Mouse (Mus musculus): Measurements from ENCODE around the gene Kif18a. TPM values are rescaled to one million over a fixed set of nuclear protein-coding genes. Genes with fewer than 3 reads are reported as not detected.

The Kif18a gene
- polyA plus RNA-seq, 1 experiment from 2014 or later: 21.1 TPM

DNA sequence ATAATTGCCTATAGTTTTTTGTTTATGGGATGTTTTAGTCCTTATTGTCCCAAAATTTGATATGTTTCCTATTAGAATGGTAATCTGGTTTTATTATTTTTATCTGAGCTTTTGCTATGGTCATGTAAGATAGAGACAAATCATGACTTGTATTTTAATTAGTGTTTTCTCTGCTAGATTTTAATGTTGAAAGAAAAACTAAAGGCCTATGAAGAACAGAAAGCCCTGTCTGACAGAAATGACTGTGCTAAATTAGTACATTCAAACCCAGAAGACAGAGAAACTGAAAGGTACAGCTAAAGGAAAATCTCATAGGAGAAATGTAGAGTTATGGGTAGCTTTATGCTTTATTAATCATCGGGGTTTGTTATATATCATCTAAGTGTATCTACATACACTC is 17.6 kb downstream of the Kif18a start:
- Histone ChIP-seq H3K36me3 (peaks cover 33% of the 10 kb centered on the region), H3K27ac (no peak overlapping the region), H3K4me2 (no peak overlapping the region), H3K9me3 (replicated peaks) (no peaks in the 10 kb centered on the region), H3K4me3 (replicated peaks) (no peak overlapping the region), H3K27me3 (no peaks in the 10 kb centered on the region), H3K4me1 (no peaks in the 10 kb centered on the region), H3K9ac (no peak overlapping the region)
- WGBS: 97% methylated on average over 1 of the region's 1 CpGs
- no peak for ATAC-seq (replicated peaks; ENCODE audit: low FRiP score)

DNA sequence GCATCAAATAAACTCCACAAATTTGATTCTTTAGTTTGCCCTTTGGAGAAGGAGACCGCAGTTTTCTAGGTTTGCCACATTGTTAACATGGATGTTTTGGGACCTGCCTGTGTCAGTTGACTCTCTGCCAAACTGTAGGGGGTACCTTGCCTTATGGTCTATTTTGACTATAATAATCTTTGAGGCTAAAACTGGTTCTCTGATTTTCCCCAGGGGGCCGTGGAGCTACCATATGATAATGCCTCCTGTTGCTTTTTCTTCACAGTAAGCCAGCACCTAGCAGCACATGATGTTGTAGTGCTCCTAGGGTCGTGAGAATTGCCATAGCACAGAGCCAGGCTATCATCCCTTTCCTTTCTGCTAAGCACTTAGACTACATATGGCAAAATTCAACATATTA is 21.7 kb downstream of the Kif18a start:
- H3K9ac ChIP-seq: no peak overlapping the region
- H3K27me3 ChIP-seq: no peaks in the 10 kb centered on the region
- H3K4me1 ChIP-seq: no peaks in the 10 kb centered on the region
- no peaks in the 10 kb centered on the region for H3K9me3 ChIP-seq (replicated peaks)
- 90% methylated on average over 3 of the region's 3 CpGs for WGBS
- H3K4me3 ChIP-seq (replicated peaks): no peak overlapping the region
- H3K4me2 ChIP-seq: no peak overlapping the region
- no peak overlapping the region for H3K27ac ChIP-seq
- no peak for ATAC-seq (replicated peaks; ENCODE audit: low FRiP score)
- H3K36me3 ChIP-seq: peaks cover 39% of the 10 kb centered on the region

DNA sequence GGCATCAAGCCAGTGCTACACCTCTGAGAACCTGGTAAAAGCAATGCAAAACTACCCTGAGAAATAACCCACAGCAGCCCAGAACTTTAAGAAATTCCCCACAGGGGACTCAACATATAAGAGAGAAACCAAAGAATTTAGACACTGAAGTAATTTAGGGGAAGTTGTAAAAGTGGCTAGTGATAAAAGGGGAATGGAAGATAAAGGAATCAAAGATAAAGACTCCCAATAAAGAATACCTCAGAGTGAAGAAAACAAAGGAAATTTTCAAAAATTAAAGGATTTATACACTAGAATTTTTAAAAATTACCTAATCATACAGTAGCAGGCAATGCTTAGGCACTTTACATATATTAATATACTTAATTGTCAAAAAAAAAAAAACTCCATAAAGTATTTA is 23.1 kb downstream of the Kif18a start:
- H3K4me3 ChIP-seq (replicated peaks): no peak overlapping the region
- H3K27ac ChIP-seq: no peak overlapping the region
- no peak overlapping the region for H3K4me2 ChIP-seq
- H3K4me1 ChIP-seq: no peaks in the 10 kb centered on the region
- no peaks in the 10 kb centered on the region for H3K9me3 ChIP-seq (replicated peaks)
- H3K36me3 ChIP-seq: peaks cover 41% of the 10 kb centered on the region
- no peak for ATAC-seq (replicated peaks; ENCODE audit: low FRiP score)
- no peak overlapping the region for H3K9ac ChIP-seq
- no peaks in the 10 kb centered on the region for H3K27me3 ChIP-seq

DNA sequence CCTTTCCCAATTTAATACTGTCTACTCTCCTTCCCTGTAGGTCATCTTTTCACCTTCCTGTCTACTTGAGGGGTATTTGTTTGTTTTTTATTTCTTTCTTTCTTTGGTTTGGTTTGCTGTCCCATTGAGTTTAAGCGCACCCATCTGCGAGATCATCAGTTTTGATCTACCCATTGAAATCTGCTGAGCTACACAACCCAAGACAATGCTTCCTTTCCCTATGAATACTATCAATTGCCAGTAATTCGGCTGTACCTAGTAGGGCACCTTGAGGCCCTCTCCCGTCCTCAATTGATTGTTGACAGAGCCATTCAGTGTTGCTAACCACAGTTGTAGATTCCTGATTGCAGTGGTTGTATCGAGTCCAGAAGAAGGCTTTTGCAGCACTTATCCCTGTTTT is 30.8 kb downstream of the Kif18a start:
- Histone ChIP-seq H3K36me3 (peaks cover 50% of the 10 kb centered on the region), H3K4me2 (no peak overlapping the region), H3K9me3 (replicated peaks) (no peaks in the 10 kb centered on the region), H3K27me3 (no peaks in the 10 kb centered on the region), H3K9ac (no peak overlapping the region), H3K4me1 (no peaks in the 10 kb centered on the region), H3K4me3 (replicated peaks) (no peak overlapping the region), H3K27ac (no peak overlapping the region)
- no peak for ATAC-seq (replicated peaks; ENCODE audit: low FRiP score)
- WGBS: 95% methylated on average over 5 of the region's 5 CpGs

DNA sequence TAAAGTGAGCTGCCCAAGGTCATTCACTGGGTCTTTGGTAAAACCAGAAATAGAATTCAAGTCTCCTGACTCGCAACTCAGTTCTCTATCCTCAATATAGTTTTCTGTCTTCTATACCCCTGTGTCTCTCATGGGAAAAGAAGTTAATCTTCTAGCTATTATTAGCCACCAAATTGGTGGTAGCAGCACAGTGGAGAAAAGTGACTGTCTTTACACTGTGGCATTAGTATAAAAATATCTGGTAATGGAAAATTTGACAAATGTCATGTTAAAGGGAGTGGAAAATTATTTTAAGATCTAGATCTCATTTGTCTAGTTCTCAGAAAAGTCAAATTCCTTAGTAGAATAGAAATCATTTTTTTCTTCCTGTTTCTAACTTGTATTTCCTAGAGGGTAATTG is 51.3 kb downstream of the Kif18a start:
- peaks cover 19% of the 10 kb centered on the region for H3K36me3 ChIP-seq
- H3K9ac ChIP-seq: no peak overlapping the region
- H3K4me1 ChIP-seq: no peaks in the 10 kb centered on the region
- ATAC-seq (replicated peaks; ENCODE audit: low FRiP score): no peak
- H3K4me2 ChIP-seq: no peak overlapping the region
- no peaks in the 10 kb centered on the region for H3K27me3 ChIP-seq
- no peak overlapping the region for H3K4me3 ChIP-seq (replicated peaks)
- no peak overlapping the region for H3K27ac ChIP-seq
- WGBS: 96% methylated on average over 1 of the region's 1 CpGs
- no peaks in the 10 kb centered on the region for H3K9me3 ChIP-seq (replicated peaks)

DNA sequence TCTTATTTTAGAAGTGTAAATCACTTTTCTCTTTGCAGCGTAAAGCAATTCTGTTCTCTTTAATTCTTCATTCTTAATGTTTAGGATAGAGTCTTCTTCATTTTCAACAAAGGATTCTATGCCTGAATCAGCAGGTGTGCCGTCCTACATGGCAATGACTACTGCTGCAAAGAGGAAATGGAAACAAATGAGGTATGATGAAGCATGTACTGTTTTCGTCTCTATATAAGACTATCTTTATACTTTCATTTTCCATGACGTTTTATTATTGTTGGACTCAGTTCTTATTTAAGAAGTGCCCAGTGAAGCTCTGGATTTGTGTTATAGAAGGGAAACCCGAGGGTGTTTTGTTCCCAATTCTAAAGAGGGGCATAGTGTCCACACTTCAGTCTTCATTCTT is 53.7 kb downstream of the Kif18a start:
- Histone ChIP-seq H3K9me3 (replicated peaks) (no peaks in the 10 kb centered on the region), H3K4me1 (no peaks in the 10 kb centered on the region), H3K4me3 (replicated peaks) (no peak overlapping the region), H3K27ac (no peak overlapping the region), H3K9ac (no peak overlapping the region), H3K4me2 (no peak overlapping the region), H3K36me3 (peaks cover 24% of the 10 kb centered on the region), H3K27me3 (no peaks in the 10 kb centered on the region)
- WGBS: 95% methylated on average over 5 of the region's 5 CpGs
- no peak for ATAC-seq (replicated peaks; ENCODE audit: low FRiP score)

DNA sequence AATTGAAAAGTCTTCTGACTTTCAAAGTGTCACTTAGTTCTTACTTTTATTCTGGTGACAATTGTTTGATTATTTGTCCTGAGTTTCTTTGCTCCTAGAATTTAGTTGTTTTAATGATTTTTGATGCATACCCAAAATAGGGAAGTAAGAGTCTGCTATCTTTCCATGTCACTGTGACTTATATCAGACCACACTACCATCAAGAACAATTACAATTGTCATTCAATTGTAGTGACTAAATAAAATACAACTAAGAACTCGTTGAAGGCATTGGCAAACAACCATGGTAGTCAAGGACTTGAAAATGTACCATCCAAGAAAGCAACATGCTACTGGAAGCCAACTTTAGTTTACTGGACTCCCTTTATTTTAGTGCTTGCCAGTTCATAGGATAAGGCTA is 55.2 kb downstream of the Kif18a start:
- ATAC-seq (replicated peaks; ENCODE audit: low FRiP score): no peak
- no peaks in the 10 kb centered on the region for H3K27me3 ChIP-seq
- H3K36me3 ChIP-seq: peaks cover 24% of the 10 kb centered on the region
- H3K9me3 ChIP-seq (replicated peaks): no peaks in the 10 kb centered on the region
- no peak overlapping the region for H3K9ac ChIP-seq
- H3K27ac ChIP-seq: no peak overlapping the region
- no peak overlapping the region for H3K4me2 ChIP-seq
- no peaks in the 10 kb centered on the region for H3K4me1 ChIP-seq
- WGBS: 83% methylated on average over 1 of the region's 1 CpGs
- no peak overlapping the region for H3K4me3 ChIP-seq (replicated peaks)

DNA sequence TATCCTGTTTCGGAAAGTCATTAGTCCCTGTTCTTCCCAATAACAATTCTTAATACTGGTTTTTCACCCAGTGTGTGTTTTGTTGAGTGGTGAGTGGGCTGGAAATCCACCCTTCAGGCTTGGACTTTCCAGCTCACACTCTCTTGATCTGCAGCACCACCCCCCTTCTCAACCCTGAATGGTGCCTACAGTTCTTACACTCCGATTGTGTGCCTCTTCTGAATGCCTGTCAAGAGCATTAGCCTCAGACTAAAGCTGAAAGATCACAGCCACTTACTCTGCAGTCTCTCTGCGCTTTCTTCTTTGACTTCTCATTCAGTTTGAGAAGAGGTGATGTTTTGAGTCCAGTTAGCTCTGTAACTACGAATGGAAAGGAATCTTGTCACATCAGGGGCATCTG is 64.8 kb downstream of the Kif18a start:
- Histone ChIP-seq H3K4me1 (no peaks in the 10 kb centered on the region), H3K9me3 (replicated peaks) (no peaks in the 10 kb centered on the region), H3K9ac (no peak overlapping the region), H3K36me3 (peaks cover 8% of the 10 kb centered on the region; the same call in 1 of the 2 replicates), H3K27ac (no peak overlapping the region), H3K4me3 (replicated peaks) (no peak overlapping the region), H3K4me2 (no peak overlapping the region), H3K27me3 (no peaks in the 10 kb centered on the region)
- ATAC-seq (replicated peaks; ENCODE audit: low FRiP score): no peak
- 91% methylated on average over 4 of the region's 4 CpGs for WGBS

DNA sequence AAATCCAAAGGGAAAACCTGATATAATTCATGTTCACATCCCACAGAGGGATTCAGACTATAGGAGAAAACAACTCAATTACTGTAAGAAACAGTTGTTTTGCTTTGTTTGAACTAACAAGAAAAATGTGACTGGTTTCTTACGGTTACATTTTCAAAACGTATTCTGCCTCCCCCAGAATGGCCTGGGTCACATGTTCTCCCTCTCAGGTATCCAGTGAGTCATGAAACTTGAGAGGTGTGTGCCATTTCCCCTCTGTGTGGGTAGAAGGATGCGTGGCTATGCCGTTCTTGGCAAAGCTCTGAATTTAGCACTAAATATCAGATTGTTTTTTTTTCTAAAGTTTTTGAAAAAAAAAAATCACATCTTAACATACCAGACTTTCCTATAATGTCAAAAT is 68.2 kb downstream of the Kif18a start:
- no peaks in the 10 kb centered on the region for H3K27me3 ChIP-seq
- no peak overlapping the region for H3K4me2 ChIP-seq
- no peak for ATAC-seq (replicated peaks; ENCODE audit: low FRiP score)
- H3K27ac ChIP-seq: no peak overlapping the region
- no peaks in the 10 kb centered on the region for H3K9me3 ChIP-seq (replicated peaks)
- H3K4me1 ChIP-seq: no peaks in the 10 kb centered on the region
- H3K9ac ChIP-seq: no peak overlapping the region
- WGBS: 30% methylated on average over 4 of the region's 4 CpGs
- H3K4me3 ChIP-seq (replicated peaks): no peak overlapping the region
- H3K36me3 ChIP-seq: no peaks in the 10 kb centered on the region

DNA sequence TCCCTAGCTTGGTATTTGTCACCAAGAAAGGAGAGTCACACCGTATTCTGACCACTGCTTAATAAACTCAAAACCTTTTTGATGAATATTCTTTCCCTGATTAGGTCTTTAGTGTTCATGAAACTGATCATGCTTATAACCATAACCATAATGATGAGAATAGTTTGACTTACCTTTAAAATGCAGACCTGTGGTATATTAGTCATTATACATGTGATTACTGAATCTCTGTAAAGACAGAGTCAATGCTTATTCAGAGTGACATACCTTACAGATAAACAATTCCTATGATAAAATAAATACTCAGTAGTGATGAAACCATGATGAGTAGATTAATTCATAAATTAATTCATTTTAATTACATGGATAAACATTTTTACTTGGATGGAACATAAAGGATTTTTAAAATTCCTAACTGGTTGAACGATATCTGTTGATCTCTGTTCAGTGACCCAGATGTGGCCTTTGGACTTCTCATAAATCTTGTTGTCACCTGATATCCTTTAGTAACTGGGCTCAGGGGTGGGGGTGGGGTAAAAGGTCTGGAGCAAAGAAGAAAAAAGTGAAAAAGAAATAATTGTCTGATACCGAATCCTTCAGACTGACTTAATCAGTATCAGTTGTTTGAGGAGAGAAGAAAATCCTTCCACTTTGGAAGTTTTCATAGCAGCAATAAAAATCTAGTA is 78.1 kb downstream of the Kif18a start:
- Histone ChIP-seq H3K4me2 (no peak overlapping the region), H3K9ac (no peak overlapping the region), H3K4me3 (replicated peaks) (no peak overlapping the region), H3K36me3 (no peaks in the 10 kb centered on the region), H3K27ac (no peak overlapping the region), H3K27me3 (no peaks in the 10 kb centered on the region), H3K4me1 (no peaks in the 10 kb centered on the region), H3K9me3 (replicated peaks) (no peaks in the 10 kb centered on the region)
- no peak for ATAC-seq (replicated peaks; ENCODE audit: low FRiP score)
- WGBS: 21% methylated on average over 3 of the region's 3 CpGs

DNA sequence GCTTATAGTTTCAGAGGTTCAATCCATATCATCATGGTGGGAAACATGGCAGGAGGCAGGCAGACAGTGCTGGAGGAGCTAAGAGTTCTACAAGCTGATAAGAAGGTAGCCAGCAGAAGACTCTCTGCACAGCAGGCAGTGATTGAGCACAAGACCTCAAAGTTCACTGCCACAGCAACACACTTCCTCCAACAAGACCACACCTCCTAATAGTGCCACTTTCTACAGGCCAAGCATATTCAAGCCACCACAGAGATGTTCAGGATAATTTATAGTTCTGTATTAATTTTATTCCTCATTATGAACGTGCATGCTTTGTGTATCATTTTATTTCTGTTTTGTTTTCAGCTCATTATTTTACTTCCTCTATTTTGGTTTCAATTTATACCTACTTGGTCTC is 85.4 kb downstream of the Kif18a start:
- Histone ChIP-seq H3K27me3 (no peaks in the 10 kb centered on the region), H3K9me3 (replicated peaks) (no peaks in the 10 kb centered on the region), H3K4me1 (no peaks in the 10 kb centered on the region), H3K9ac (no peak overlapping the region), H3K4me3 (replicated peaks) (no peak overlapping the region), H3K27ac (no peak overlapping the region), H3K4me2 (no peak overlapping the region), H3K36me3 (no peaks in the 10 kb centered on the region)
- ATAC-seq (replicated peaks; ENCODE audit: low FRiP score): no peak
- 73% methylated on average over 1 of the region's 1 CpGs for WGBS

DNA sequence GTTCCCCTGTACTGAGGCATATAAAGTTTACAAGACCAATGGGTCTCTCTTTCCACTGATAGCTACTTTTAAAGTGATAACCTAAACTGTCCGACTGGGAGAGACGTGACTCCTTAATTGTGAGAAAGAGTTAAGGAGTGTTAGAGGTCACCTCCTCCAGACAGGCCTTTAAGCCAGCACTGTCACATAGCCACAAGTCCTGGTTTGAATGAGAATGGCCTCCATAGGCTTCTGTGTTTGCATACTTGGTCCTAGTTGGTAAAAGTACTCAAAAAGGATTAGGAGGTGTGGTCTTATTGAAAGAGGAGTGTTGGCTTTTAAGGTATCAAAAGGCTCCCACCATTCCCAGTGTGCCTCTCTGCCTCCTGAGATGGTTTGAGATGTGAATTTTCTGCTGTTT is 94.3 kb downstream of the Kif18a start:
- 30% methylated on average over 2 of the region's 2 CpGs for WGBS
- H3K4me2 ChIP-seq: no peak overlapping the region
- no peaks in the 10 kb centered on the region for H3K27me3 ChIP-seq
- ATAC-seq (replicated peaks; ENCODE audit: low FRiP score): no peak
- no peaks in the 10 kb centered on the region for H3K36me3 ChIP-seq
- H3K9me3 ChIP-seq (replicated peaks): no peaks in the 10 kb centered on the region
- H3K4me3 ChIP-seq (replicated peaks): no peak overlapping the region
- H3K27ac ChIP-seq: no peak overlapping the region
- no peaks in the 10 kb centered on the region for H3K4me1 ChIP-seq
- no peak overlapping the region for H3K9ac ChIP-seq

DNA sequence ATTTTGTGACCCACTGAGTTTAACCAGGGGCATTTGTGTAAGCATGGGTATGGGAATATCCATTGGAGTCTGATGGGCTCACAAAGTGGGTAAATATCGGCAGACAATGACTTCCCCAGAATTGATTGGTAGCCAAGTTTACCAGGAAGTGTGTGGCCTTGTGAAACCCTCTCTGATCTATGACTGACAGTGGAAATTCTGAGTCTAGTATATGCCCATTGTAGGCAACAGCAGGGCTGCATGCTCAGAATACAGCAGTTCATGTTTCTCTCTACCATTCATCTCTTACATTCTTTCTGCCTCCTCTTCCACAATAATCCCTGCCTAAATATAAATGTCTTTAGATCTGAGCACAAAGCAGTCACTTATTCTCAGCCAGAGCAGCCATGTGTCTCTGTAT is 103.5 kb downstream of the Kif18a start:
- no peak overlapping the region for H3K9ac ChIP-seq
- no peak overlapping the region for H3K4me2 ChIP-seq
- H3K4me1 ChIP-seq: no peaks in the 10 kb centered on the region
- WGBS: 64% methylated on average over 1 of the region's 1 CpGs
- ATAC-seq (replicated peaks; ENCODE audit: low FRiP score): no peak
- no peaks in the 10 kb centered on the region for H3K36me3 ChIP-seq
- no peak overlapping the region for H3K27ac ChIP-seq
- no peak overlapping the region for H3K4me3 ChIP-seq (replicated peaks)
- H3K27me3 ChIP-seq: no peaks in the 10 kb centered on the region
- no peaks in the 10 kb centered on the region for H3K9me3 ChIP-seq (replicated peaks)

Measured in kidney, embryonic 15.5 days (tissue).